Mouse (Mus musculus) heart, postnatal 36 days (tissue): ENCODE measurements around the gene Arhgef7. TPM values are rescaled to one million over a fixed set of nuclear protein-coding genes. Genes with fewer than 3 reads are reported as not detected.

Experiments used
- DNase-seq, 2 experiments: peaks; one replicate each; pipeline ENCODE4 v3.0.0; 2021 to 2022
- intact Hi-C: fragments of 180-260 bp; cut with DNase I; formaldehyde crosslinking; loops from one replicate; pipeline ENCODE4 v1.15.1; 2025
- total RNA-seq, 2 experiments: library from RNA; stranded (reverse); gene quantifications; 2 replicates each; pipeline ENCODE4 v1.2.3; 2021

The Arhgef7 gene
- total RNA-seq, 2 experiments from 2014 or later: 125 to 130 TPM

DNA sequence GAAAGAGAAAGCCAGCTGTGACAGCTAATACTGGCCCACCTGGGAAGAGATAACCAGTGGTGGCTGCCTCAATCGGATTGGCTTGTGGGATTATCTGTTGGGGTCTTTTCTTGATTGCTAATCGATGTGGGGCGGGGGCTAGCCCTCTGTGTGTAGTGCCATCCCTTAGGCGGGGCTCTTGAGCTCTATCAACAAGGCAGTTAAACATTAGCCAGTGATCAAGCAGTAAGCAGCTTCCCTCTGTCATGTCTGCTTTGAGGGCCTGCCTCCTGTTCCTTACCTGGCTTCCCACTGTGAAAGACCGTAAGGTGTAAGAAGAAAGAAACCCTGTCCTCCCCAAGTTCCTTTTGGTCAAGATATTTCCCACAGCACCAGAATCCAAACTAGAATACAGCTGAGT, 17.1 kb upstream of the Arhgef7 start:
- intact Hi-C loops: no loop called here
- no peak for DNase-seq

DNA sequence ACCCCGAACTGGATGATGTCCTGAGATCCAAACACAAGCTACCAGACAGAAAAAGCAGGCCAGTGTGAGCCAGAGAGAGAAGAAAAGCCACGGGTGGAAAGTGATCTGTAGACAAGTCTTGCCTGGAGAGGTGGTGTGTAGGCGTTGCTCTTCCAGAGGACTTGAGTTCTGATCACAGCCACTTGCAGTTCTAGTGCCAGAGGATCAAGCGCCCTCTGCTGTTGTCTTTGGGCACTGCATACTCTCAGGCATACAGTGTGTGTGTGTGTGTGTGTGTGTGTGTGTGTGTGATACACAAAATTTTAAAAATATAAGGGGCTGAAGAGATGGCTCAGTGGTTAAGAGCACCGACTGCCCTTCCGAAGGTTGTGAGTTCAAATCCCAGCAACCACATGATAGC, 15.3 kb upstream of the Arhgef7 start:
- DNase-seq: no peak
- intact Hi-C loops: no loop called here

DNA sequence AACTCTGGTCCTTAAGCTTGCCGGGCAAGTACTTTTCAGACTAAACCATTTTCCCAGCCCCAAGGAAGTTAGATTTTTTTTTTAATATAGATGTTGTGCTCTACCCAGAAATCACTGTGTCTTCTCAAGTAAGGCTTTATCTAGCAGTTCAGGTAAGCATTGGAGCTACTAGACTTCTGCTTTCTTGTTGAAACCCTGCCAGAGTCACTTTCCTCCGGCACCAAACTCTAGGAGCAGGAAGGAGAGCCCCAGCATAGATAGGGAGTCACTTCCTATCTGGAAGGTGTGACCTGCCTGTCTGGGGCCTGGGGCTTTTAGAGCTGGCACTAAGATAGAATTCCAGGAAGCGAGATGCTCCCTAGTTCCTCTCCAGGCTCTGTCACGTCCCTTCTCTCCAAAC, 10.3 kb upstream of the Arhgef7 start:
- intact Hi-C loops: no loop called here

DNA sequence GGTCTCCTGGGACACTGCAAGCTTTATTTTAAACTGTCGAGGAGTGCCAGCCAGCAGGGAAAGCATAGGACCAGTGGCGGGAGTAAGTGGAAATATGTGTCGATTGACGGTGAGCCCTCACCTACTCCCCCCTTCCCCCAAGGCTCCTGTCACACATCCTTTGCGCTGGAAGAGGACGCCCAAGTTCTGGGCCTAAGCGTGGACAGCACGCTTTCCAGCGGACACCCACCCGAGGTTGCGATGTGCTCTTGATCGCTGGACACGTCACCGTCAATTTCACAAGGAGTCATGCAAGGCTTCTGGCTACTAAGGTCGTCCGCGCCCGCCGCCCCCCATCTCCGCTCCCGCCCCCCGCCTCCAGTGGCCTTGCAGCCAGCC, 259 bp upstream of the Arhgef7 start:
- intact Hi-C loops: loop anchor here (5.0 kb wide), 1 partner anchor 60 kb away; no protein-coding TSS in a partner anchor
- no peak for DNase-seq

More for the DNA sequence above, 10.3 kb upstream of the Arhgef7 start:
- no peak for DNase-seq

DNA sequence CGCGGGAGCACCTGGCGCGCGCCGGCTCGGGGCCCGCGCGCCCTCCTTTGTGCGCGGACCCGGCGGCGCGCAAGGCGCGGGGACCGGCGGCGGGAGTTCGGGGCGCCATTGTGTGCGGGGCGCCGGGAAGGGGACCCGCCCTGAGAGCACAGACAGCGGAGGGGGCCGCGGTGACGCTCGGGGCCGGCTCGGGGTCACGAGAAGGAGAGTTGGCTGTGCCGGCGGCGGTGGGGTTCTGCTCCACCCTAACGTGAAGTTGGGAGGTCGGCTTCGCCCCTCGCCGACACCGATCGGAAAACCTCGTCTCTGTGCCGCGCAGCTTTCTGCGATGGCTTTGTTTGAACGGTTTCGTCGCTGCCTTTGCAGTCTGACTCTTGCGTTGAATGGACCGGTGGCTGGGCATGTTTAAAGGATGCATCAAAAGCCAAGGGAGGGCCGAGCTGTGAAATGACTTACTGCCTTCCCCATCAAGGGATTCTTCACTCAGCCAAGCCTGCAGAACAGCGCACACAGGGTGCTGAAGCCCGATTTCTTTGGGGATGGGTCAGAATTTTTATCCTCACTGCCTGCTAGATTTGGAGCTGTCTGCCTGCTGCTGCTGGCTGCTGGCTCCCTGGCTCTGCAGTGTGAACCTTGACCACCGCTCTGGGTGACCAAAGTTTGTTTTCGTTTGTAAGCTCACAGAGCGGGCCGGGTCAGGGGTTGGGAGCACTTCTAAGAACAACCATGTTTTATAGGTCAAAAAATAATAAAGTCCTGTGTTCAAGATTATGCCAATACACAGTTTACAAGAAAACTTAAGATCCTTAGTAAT, 1.2 kb downstream of the Arhgef7 start:
- peak in 1 of 2 experiments; percentile 15 for DNase-seq
- intact Hi-C loops: loop anchor here (5.0 kb wide), 1 partner anchor 59 kb away; no protein-coding TSS in a partner anchor

DNA sequence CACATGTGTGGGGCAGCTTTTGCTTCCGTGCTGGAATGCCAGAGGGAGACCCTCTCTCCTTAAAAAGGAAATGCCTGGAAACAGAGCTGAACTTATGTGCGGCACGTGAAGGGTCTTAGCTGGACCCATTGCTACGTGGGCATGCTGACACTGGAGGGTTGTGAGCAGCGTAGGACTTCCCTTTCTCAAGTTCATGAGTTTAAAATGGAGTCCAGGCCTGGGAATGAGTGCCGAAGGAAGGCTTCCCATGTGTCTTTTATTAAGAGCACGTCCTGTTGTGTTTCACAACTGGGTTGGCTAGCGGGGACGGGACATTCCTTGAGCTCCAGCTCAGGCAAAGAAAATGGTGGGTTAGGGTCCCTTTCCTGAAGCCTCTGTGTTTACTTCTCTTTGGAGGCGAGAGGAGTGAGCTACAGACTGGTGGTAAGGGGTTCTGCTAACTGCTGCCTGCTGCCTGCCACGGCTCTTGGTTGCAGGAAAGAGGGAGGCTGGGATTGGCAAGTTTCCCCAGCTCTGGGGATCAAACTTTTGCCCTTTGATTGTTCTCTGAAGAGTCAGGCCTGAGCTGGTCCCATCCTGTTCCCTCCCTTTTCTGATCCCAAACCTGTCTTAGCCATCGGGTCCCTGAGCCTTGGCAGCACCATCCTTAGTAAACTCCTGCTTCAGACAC, 2.9 kb downstream of the Arhgef7 start:
- no peak for DNase-seq

DNA sequence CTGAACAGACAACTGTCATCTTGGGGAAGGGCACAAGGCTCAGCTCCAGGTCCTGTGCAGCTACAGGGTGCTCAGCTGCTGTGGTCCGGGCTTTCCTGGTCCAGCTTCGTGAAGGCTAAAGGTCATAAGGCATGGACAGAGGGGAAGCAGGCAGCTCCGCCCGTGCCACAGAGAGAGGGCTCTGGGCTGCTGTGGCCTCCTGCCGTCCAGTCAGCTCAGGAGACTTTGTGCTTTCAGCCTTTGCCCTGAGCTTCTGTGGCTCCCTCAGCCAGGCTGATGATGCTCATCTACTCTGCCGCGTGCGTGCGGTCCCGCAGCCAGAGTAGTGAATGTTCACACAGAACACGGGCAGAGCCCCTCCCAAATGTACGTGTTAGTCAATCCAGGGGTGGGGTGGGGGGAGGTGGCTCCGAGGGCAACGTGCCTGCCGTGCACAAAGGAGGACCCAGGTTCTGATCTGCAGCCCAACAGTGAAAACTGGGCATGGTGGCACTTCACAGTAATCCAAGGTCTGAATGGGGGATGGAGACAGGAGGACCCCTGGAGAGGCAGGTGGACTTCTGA, 8.2 kb downstream of the Arhgef7 start:
- DNase-seq: no peak
- intact Hi-C loops: no loop called here

More for the DNA sequence above, 2.9 kb downstream of the Arhgef7 start:
- intact Hi-C loops: no loop called here

DNA sequence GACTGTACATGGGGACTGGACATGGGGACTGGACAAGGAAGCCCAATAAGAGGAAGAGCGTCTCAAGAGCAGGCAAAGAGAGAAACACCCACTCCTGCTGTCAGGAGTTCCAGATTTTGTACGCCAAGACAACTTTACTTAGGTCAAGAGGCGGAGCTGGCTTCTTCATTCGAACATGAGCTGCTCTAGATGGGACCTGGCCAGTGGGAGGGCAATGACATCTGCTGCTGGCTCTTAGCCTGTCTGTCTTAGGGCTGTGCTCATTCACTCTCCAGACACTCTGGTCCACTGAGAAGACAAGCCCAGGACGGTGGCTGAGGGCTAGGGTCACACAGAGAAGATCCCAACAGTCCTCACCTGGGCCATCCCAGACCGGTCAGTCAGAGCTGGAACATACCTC, 9.6 kb downstream of the Arhgef7 start:
- intact Hi-C loops: no loop called here
- no peak for DNase-seq

DNA sequence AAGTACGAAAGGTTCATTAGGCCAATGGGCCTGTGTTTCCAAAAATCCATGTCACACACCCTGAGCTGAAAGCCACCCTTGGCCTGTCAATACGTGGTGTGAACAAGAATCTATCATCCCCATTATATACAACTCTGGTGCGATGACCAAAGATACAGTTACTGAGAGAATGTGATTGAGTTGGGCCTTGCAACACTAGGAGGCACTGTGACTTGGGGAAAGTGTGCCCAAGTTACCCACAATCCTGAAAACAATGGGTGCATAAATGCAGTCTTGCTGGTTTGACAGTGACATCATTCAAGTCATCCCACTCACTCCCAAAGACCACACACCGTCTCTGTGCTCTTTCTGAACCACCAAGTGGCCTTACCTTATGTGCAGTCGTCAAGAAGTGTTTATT, 11.6 kb downstream of the Arhgef7 start:
- no peak for DNase-seq
- intact Hi-C loops: no loop called here

DNA sequence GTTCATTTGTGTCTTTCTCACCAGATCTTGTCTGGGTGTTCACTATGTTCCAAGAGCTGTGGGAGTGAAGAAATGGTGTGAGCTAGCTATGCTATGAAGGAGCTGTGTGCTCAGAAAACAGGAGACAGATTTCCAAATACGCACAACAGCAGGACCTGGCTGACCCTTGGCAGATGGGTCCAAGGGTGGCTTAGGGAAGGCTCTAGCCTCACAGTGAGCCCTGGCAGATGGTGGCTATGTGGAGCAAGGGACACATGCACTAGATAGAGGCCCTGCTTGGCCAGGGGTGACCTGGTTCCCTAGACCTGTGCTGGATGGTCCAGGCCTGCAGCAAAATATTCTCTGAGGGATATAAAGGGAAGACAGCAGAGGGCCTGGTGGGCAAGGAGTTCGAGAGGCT, 13.3 kb downstream of the Arhgef7 start:
- DNase-seq: no peak
- intact Hi-C loops: no loop called here

DNA sequence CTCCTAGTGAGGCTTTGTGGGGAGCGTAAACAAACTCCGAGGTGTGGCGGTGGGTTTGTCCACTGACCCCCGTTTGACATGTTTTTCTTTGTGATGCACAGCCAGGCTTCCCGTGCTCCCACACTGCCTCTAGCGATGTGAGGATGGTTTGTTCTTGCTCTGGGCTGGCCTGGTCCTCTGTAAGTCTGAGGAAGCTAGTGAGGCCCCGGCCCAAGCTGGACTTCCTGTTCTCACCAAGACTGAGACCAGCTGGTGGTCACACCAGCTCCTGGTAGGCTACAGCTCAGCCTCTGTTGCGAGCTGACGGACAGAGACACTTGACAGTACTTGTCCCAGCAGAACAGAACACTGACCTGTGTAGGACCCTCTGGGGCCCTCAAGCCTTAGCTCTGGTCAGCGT, 16.1 kb downstream of the Arhgef7 start:
- intact Hi-C loops: no loop called here
- no peak for DNase-seq

DNA sequence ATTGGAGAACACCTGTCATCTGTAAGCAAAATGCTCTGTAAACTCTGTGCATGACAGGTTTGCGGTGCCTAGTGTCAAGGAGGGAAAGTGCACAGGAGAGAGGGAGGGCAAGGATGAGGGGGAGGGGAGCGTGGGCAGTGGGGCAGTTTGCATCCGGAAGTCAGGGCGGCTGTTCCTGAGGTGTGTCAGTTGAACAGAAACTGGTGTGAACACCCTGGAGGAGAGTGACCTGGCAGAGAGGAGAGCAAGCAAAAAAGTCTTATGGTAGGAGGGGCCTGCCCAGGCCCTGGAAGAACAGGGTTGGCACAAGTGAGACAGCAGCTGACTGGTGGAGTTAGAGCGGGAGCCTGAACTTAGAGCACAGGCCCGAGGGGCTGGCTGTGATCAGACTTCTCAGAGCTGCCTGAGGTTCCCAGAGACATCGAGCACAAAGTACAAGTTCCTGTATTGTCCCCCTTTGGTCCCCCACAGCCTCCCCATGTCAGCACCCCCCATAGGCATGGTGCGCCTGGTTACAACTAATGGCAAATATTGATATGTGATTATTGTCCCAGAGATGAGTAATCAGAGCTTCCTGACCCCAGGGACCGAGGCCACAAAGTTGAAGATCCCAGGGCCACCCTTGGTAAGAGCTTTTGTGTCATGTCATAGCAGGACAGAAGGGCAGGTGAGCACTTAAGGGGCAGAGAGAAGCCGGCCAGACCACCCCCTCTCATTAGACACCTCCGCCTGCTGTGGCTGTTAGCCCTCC, 19.5 kb downstream of the Arhgef7 start:
- DNase-seq: no peak
- intact Hi-C loops: no loop called here

DNA sequence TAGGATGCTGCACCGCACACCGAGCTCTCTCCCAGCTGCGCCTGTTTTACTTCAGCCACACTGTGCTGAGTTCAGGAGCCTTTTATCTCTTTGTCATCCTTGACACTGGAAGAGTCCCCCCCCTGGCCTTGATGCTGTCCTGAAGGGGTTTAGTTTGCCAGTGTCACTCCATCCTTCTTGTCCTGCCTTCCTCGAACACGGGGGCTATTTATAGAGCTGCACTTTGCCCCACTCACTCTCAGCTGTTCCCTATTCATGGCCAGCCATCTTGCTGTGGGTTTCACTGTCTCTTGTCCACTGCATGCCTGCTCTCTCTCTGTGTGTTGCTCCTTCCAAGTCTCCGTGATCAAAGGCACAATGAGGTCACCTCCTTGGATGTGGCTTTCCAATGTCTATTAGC, 22.0 kb downstream of the Arhgef7 start:
- intact Hi-C loops: no loop called here
- DNase-seq: no peak

DNA sequence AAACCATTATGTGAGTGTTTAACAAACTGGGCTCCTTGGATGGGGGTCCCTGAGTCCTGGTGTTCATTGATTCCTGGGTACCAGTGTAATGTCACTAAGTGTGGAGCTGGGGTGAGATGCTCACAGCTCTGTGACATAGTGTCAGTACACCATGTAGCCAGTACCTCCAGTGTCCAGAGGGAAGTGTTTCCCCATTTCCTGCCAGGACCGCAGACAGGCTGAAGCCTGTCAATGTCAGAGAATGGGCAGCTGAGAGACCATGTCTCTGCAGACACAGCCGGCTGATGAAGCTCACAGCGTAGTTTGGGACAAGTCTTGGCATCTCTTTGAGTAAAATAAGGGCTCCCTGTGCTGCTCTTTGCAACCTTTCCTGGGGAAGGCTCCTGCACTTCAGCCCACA, 24.8 kb downstream of the Arhgef7 start:
- intact Hi-C loops: no loop called here
- no peak for DNase-seq

DNA sequence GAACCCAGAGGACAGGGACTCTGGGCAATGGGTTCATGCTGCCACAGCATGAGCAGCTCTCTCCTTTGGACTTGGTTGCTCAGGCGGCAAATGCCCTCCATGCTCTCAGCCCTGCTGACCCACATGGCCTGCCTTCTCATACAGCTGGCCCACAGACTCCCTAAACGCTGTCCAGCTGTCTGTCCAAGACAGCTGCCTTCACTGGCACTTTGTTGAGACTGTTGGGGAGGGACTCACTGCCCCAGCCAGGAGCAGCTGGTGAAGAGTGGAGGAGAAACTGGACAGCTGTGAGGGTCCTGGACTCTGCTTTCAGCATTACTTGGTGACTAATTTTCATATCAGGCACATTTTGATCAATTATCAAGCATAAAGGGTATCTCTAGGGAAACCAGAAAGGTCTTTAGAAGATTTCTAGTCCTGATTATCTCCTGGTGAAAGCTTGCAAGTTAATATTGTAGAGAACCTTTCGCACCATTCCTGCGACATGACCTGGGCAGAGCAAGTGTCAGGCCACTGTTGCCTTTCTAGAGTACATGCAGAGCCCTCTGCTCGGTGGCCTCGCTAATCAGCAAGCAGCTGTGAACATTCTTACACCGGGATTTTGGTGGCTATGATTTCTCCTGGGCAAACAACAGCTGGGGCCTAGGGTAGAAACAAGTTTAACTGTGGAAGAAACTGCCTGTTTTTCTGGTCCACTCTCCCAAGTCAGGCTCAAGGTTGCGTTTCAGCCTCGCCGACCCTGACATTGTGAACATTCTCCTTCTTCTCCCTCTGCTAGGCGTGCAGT, 25.8 kb downstream of the Arhgef7 start:
- intact Hi-C loops: no loop called here

DNA sequence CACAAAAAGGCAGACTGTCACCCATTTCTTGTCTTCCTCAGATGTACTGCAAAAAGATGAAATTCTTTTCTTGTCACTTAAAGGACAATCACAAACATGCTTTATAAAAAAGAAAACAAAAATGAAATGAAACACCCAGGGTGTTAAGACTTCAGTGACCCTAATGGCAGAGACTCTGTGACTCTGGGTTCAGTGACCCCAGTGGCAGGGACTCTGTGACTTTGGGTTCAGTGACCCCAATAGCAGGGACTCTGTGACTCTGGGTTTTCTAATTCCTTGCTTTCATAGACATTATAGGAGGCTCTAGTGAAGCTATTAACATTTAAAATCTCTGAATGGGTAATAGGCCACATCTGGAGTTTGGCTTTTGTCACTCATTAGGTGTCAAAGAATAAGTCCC, 27.2 kb downstream of the Arhgef7 start:
- intact Hi-C loops: loop anchor here (1.0 to 5.0 kb wide), 5 partner anchors 48 to 188 kb away; no protein-coding TSS in a partner anchor
- no peak for DNase-seq

More for the DNA sequence above, 25.8 kb downstream of the Arhgef7 start:
- DNase-seq: no peak

DNA sequence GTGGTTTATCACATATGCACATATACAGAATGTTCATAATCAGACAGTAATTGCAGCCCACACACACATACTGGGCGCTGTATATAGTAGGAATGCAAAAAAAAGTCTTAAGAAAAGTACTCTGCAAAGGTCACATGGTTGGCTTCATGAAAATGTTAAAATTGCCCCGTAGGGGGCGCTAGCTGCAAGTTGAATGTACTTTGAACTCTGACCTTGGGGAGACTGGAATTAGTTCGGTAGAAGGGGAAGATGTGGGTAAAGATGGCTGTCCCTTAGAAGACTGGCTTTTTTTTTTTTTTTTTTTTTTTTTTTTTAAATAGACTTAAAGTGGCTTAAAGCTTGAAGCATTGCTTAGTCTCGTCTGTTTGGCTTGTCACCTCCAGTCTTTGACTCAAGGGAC, 28.4 kb downstream of the Arhgef7 start:
- intact Hi-C loops: loop anchor here (1.0 to 5.0 kb wide), 5 partner anchors 46 to 186 kb away; no protein-coding TSS in a partner anchor
- peak; percentile 76 to 79 for DNase-seq

DNA sequence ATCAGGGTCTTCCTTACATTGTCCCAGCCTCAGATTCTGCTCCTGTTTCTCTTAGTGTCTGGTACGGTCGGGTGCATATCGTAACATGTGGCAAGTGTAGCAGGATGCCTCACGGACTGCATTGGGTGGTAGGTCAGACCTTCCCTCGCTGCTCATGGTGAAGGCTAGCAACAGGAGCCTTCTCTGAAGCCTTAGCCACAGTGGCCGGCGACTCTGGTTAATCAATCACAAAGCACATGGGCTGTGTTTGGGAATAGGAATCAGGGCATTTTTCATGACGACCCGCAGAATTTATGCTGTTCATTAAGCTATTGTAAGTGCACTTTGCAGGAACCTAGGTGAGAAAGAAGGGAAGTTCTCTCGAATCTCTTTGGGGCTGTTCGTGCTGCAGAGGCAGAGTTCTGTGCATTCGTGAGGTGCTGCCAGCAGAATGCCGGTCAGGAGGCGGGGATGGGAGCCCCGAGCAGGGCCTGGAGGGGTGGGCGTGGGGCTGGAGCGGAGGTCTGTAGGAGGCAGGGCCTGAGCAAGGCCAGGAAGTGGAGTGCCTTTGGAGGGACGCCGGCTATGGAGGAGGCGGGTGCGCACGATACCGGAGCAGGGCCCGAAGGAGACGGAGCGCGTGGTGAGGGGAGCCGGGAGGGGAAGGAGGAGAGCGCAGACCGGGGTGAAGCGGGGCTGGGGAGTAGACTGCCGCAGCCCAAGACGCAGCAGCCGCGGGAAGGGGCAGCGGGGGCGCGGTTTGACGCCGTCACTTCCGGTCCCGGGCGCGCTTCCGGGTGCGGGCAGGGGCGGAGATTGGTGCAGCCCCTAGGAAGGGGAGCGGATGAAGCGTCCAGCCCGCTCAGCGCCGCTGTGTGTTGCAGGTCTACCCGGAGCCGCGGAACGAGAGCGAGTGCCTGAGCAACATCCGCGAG, 30.3 kb downstream of the Arhgef7 start:
- peak; percentile 94 to 96 for DNase-seq
- intact Hi-C loops: loop anchor here (2.0 to 5.0 kb wide), 5 partner anchors 31 to 184 kb away; no protein-coding TSS in a partner anchor
